Mouse (Mus musculus): Measurements from ENCODE around the gene Tatdn2. TPM values are rescaled to one million over a fixed set of nuclear protein-coding genes. Genes with fewer than 3 reads are reported as not detected.
A peak's percentile ranks its signal among the peaks of the same experiment; 100 is the strongest.

The Tatdn2 gene
- 10 to 100 TPM; 66.2 to 72.0 TPM for total RNA-seq (2021)
- long read RNA-seq, experiment 1: 0 reads
- long read RNA-seq, experiment 2, partial matches to known transcripts: 1 of 3 reads
- long read RNA-seq, experiment 2, other reads (novel, unspliced or antisense): 2 of 3 reads

DNA sequence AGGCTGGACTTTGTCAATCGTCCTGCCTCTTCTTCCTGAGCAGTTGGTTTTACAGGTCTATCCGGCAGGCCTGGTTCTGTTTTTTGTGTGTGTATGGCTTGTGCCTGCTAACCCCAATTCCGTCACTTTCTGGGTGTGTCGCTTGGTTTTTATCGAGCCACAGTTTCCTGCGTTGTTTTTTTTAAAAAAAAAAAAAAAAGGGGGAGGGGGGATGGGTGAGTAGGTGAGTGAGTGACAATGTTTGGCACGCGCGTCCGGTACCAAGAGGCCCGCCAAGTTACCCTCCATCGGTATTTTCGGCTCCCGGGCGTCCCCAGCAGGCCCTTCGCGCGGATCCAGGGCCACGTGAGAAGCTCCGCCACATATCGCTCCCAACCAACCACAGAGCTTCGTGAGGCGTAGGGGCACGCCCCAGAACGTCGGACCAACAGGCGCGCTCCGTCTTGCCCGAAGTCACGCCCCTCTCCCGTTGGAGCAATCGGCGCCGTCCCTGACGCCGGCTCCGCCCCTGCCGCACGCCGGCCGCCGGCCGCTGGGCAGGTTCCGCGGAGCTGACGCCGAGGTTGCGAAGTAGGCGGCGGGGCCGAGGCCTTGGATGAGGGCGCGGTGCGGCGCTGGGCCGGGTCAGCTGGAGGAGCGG is at the start of gene Tatdn2:
Tatdn2 (plus strand) TSS at position 469 of the 640 bp plus-strand sequence.
- DNase-seq (ENCODE audit: low spot score in 2 of 2): peak; percentile 91 to 97

DNA sequence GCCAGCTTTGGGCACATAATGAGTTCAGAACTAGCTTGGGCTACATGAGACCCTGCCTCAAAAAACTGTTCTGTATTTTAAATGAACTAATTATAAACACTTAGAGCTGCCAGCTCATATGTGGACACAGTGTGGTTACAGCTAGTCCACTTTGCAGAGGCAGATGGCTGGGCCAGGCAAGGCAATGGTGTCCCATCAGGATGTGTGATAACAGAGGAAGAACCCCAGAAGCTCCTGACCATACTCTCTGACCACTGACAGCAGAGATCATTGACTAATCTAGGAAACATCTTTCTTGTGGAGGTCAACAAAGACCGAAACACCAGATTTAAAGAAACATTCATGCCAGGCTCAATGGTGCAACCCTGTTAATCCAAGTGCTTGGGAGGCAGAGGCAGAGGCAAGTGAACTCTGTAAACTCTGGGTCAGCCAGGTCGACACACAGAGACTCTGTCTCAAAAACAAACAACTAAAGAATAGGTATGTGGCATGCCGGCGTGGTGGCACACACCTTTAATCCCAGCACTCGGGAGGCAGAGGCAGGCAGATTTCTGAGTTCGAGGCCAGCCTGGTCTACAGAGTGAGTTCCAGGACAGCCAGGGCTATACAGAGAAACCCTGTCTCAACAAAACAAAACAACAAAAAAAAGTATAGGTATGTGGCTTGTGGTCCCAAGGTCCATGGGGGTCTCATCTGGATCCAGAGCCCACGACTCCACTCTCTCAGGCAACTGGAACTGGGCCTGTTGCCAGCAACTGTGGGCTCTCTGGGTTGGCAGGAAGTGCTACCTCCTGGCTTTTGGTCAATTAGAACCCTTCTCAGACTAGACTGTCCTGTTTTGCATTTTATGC is 47.3 kb upstream of the Tatdn2 start:
- DNase-seq (ENCODE audit: low spot score in 2 of 2): peak in 1 of 2 experiments; percentile 43

DNA sequence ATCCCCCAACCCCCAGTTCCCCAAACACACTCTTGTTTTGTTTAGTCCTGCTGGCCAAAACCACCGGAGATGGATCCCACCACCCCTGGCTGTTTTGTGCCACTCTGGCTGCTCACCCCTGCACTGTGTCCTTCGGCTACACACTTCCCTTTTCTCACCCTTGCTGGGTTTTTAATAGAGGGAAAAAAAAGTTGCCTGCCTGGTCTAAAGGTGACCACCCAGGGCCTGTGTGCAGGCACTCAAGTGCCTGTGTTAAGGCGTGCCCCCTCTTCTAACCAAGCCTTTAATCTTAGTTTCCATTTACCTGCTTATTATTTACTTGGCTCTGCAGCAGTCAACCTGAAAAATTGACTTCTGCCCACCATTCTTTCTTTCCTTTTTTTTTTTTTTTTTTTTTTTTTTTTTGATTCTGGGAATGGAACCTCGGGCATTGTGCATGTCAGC is 46.6 kb upstream of the Tatdn2 start:
- no peak for DNase-seq (ENCODE audit: low spot score in 2 of 2)

DNA sequence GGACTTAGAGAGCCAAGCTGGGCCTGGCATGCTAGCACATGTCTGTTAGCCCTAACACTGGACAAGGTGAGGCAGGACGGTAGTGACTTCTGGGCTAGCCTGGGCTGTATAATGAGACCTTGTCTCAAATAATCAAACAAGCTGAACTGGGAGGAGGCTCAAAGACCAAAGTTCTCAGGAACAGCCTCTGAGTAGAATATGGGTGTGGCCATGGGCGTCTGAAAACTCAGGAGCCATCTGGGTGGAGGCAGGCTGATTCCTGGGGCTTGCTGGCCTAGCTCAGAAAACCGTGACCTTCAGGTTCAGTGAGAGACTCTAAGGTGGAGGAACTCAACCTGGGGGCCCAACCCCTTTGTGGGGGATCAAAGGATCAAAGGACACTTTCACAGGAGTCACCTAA is 45.2 kb upstream of the Tatdn2 start:
- DNase-seq (ENCODE audit: low spot score in 2 of 2): no peak

DNA sequence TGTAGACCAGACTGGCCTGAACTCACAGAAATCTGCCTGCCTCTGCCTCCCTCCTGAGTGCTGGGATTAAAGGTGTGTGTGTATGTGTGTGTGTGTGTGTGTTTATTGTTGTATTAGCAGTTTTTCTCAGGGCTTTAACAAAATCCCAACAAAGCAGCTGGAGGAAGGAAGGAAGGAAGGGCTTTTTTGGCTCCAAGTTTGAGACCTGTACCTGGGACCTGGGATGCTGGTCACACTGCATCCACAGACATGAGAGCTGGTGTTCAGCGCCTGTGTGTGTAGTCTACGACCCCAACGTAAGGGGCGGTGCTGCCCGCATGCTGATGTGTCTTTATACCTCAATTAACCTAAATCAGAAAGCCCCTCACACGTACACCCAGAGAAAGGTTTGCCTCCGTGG is 43.3 kb upstream of the Tatdn2 start:
- no peak for DNase-seq (ENCODE audit: low spot score in 2 of 2)

DNA sequence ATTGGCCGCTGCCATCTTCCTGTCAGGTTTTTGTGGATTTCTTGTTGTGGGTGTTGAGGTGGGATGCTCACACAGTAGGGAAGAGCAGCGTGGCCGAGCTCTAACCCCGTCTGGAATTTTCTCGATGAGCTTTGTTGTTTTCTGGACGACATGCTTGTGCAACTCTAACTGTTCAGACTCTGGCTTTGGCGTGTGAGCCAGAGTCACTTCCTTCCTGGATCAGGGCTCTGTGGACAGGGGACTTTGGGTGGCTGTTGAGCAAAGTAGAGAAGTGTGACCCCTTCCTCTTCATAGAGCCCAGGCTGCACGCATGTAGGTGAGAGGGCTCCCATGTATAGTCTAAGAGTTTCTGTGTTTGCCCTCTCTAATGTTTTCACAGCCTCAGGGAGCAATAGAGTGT is 42.7 kb upstream of the Tatdn2 start:
- DNase-seq (ENCODE audit: low spot score in 2 of 2): no peak

DNA sequence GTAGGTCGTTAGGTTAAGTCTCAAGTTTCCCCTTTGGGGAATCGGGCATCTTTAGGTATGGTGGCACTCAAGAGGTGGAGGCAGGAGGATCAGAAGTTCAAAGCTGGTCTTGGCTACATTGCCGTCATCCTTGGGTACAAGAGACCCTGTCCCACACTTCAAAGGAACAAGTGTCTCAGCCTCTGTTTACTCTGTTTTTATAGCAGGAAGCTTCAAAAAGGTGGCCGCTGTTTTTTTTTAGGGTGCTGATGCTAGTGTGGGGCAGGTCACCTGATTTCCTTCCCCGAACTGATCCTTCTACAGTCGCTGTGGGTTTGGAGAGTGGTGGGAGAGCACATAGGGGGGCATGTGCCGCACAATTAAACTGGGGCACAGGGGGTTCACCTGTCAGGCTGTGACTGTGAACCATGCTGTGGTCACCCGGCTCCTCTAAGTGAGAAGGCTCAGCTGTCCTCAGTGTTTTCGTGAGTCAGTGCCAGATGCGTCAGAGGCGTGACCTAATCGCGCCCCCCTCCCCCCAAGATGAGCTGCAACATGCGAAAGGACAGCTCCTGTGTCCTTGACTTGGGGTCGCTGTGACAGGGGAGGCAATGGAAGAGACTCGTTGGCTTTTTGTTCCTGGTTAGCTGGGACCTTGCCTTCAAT is 42.0 kb upstream of the Tatdn2 start:
- no peak for DNase-seq (ENCODE audit: low spot score in 2 of 2)

DNA sequence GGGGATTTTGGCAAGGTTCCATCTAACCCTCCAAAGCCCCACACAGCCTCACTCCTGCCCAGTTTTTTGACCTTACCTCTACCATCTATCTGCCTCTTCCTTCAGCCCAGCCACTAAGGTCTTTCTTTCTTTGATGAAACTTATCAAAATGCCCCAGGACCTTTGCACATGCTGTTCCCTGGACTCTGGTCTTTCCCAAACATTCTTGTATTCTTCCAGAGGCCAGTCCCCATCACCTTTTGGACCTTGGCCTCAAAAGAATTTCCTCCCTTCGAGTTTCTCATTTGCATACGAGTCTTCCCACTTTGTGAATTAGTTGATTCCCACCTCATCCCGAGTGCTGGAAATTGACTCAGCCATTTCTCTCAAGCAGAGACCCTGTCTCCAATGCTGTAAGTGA is 41.4 kb upstream of the Tatdn2 start:
- DNase-seq (ENCODE audit: low spot score in 2 of 2): no peak

DNA sequence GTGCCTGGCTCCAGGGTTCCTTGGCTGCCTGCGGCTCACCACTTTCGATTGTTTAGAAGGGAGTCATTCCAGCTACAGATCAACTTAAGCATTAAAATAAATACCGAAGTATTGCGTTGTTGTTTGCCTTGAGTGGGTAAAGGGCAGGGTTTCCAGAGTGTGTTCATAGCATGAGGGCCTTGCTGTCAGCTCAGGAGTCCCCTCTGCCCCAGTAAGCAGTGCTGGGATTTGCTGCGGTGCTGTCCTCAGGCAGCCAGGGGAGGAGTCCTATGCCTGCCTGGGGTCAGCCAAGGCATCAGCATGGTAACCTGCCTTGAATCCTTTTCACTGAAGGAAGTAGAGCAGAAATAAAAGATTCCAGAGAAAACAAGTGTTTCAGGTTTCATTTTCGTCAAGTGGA is 40.0 kb upstream of the Tatdn2 start:
- no peak for DNase-seq (ENCODE audit: low spot score in 2 of 2)

DNA sequence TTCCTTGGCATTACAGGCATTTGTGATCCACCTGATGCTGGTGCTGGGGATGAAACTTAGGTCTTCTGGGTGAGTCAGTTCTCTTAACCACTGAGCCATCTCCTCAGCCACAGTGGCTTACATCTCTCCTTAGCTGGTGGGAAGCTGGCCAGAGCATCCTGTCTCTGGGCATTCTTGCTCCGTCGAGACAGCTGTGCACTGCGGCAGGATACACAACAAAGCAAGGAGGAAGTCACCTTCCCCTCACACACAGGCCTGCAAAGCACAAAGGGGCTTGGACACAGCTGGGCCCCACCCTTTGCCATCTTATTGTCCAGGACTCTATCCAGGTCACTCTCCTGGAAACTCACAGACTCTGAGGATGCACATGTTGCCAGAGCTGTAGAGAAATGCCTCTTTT is 38.6 kb upstream of the Tatdn2 start:
- DNase-seq (ENCODE audit: low spot score in 2 of 2): no peak

DNA sequence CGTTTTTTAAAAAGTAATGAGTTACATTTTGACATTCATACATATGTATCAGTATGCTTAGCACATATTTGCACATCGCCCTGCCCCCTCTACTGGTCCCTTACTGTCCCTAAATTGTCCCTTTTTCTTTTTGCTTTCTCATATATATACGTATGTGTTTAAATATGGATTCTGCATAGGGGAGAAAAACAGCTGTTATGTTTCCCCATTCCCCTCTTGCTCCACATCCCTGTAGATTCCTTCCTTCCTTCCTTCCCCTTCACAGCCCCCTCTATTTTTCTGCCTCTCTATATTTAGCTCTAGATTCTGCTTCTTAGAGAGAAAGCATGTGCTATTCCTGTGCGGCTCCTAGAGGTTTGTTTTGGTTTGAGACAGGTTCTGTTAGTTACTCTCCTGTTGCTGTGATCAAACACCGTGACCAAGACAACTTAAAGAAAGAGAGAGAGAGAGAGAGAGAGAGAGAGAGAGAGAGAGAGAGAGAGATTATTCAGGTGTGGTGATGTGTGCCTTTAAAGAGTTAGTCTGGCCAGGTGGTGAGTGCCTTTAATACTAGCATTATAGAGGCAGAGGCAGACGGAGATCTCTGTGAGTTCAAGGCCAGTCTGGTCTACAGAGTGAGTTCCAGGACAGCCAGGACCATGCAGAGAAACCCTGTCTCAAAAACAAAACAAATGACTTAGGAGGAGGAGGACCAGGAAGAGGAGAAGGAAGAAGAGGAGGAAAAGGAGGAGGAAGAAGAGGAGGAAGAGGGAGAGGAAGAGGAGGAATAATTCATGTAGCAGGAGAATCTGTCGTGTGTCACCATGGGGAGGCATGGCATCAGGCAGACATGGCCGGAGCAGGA is 37.0 kb upstream of the Tatdn2 start:
- no peak for DNase-seq (ENCODE audit: low spot score in 2 of 2)

DNA sequence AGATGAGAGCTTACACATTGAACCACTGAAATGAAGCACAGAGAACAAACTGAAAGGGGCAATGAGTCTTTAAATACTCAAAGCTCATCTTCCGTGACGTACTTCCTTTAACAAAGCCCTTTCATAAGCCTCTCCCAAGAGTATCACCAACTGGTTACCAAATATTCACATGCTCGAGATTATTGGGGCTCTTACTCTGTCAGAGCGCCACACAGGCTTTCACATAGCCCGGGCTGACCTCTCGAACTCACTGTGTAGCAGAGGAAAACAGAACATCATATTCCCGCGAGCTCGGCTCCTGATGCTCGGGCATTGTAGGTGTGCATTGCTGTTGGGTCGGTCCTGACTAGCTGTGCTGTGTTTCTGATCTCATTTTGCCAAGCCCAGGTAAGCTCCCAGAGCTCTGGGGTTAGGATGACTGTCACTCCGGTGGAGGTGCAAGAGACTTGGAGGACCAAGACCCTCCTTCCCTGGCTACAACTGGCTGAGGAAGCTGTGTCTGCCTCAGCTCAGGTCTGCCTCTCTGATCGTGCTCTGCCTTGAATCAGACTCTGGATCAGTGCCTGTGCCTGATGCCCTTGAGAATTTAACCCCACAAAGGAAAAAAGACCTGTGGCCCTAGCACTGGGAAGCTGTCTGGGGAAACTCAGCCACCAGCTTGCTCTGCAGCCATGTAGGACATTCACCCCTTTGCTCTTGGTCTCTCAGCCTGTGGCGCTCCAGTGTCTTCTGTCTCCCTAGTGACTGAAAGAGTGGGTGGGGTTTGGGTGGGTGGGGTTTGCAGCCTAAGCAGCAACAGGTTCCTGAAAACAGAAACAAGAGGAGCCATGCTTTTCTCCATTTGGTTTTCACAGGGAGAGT is 36.1 kb upstream of the Tatdn2 start:
- DNase-seq (ENCODE audit: low spot score in 2 of 2): no peak

DNA sequence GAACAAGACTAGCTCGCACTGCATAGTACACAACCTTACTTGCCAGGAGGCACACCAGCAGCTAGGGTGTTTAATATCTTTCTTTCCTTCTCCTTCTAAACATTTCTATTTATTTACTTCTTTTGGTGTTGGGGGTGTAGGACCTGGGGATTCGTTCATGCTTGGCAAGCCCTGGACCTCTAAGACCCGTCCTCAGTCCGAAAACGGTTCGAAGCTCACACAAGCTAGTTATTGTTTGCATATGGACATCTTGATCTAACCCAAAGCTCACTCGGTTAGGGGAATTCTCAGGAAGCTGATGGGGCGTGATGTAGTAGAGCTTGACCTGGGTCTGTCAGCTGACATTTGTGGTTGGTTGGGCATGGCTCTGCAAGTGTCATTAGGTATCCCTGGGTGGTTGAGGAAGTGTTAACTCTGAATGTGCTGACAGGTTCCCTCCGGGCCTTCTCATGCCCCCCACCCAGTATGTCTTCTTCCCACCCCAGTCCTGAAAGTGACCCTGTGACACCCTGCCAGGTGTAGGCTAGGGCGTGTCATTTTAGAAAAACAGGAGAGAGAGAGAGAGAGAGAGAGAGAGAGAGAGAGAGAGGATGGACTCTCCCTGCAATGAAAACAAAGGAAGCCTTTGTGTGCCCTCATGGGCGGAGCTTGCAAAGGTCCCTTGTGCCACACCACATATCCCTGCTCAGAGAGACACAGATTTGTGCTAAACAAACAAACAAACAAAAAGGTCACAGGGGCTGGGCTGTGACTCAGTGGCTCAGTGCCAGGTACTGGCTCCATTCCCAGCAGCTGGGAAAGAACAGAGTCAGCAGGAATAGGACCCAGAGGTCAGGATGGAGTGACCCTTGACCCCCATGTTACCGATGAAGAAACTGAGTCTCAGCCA is 35.3 kb upstream of the Tatdn2 start:
- no peak for DNase-seq (ENCODE audit: low spot score in 2 of 2)

DNA sequence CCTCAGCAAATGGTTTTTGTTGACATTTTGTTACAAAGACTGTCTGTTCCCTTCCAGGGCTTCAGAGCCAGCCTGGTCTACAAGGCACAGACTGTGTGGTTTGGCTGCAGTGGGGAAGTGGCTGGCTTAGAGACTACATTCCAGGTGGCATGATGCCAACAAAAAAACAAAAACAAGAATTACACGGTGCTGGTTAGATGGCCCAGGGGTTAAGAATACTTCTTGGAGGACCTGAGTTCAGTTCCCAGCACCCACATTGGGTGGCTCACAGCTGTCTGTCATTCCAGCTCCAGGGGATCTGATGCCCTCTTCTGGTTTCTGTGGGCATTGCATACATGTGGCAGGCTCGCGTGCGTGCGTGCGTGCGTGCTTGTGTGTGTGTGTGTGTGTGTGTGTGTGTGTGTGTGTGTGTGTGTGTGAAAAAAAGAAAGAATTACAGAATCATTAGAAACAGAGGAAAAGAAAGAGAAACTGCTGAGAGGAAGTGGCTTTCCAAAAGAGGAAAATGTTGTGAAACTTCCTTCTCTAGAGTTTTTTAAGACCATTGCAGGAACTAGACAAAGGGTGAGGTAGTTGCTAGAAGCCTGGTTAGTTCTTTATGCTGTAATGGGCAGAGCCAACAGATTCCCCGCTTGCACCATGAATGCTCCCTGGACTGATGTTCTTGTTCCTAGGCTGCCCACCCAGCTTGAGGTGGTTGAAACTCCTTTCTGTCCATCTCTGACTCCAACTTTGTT is 33.7 kb upstream of the Tatdn2 start:
- DNase-seq (ENCODE audit: low spot score in 2 of 2): no peak

DNA sequence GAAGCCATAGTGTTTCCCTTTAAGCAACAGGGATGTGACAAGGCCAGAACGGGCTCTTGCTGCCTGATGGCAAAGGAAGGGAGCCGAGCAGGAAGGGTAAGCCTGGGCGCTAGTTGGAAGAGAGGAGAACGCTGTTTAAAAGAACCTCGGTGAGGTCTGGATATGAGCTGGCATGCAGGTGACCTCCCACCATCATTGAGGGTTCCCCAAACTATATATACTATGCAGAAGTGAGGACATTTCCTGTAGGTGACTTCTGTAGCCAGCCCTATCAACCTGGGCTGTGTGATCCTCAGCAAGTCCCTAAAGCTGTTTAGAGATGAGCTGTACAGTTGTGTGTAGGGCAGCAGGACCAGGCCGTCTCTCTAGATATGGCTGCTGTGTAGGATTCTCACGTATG is 32.5 kb upstream of the Tatdn2 start:
- DNase-seq (ENCODE audit: low spot score in 2 of 2): no peak

DNA sequence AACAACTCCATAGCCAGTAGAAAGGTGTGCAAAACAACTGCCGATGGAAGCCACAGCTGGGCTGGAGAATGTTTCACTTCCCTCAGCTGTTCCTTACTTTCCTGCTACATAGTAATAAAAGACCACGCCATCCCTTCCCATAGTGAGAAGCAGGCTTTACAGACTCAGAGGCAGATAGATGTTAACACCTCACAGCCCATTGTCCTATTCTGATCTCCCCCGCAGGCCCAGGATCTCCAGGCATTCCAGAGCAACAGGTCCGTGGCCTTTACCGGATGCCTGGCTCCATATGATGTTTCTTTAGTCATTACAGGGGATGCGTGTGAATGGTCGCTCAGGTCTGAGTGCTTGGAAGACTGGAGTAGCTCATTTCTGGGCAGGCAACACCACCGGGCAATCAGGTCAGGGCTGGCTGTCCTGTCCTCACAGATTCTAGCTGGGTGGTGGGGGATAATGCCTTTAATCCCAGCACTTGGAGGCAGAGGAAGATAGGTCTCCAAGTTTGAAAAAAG is 29.2 kb upstream of the Tatdn2 start:
- DNase-seq (ENCODE audit: low spot score in 2 of 2): no peak

DNA sequence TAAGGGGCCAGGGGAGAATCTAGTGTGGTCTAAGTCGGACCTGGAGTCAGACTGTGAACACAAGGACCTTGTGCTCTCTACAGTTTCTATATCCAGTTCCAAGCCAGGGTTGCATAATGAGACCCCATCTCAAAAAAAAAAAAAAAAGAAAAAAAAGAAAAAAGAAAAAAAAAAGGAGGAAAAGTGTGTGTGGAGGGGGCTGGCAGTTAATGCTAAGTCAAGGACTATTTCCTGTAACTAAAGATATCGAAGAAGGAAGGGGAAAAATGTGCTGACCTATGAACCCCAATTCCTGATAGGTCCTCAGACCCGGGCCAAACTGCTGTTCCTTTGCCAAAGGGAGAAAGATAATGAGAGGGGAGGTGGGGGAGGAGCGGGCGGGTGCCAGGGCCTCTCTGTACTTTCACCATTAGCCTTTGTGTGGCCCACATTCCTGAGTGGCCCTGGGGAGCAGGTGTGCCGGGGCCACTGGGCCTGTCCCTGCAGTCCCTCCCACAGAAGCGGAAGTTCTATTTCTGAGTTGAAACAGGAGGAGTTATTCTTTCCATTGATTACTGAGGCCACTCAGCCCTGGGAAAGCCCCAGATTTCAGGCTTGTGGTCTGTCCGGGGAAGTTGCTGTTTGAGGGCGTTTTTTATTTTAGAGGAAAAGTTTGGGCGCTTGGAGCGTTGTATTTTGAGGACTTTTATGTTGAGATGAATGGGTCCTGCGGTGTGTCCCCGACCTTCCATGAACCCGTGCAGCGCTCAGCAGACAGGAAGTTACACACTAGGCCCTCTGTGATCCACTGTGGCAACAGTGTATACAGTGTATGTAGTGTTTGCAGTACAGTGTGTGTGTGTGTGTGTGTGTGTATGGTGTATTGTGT is 28.3 kb upstream of the Tatdn2 start:
- no peak for DNase-seq (ENCODE audit: low spot score in 2 of 2)
